Mouse (Mus musculus): ENCODE results near the gene Nkpd1. TPM values are rescaled to one million over a fixed set of nuclear protein-coding genes. Genes with fewer than 3 reads are reported as not detected.

The Nkpd1 gene
- total RNA-seq (2021) = under 1 TPM in 1 of 2 experiments, not detected in 1; 0.17 TPM
- long read RNA-seq, experiment 1 = 0 reads
- long read RNA-seq, experiment 2 = 0 reads

GRCm38 (mm10) chr7:19517652-19518365 is at the start of gene Nkpd1:
TSS of gene Nkpd1 (plus strand) at chr7:19517838.
- DNase-seq = peak; percentile 41 to 61

DNA sequence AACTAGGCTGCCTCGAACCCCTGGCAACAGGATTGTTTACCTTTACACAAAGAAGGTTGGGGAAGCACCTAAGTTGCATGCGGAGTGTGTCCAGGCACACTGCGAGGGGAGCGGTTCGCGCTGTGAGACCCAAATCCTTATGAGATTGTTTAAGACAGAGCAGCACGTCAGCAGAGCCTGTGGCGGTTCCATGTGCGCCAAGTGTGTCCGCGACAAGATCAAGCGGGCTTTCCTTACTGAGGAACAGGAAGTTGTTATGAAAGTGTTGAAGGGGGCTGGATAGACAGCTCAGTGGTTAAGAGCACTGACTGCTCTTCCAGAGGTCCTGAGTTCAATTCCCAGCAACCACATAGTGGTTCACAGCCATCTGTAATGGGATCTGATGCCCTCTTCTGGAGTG is 49.4 kb upstream of the Nkpd1 start:
- no peak for DNase-seq

DNA sequence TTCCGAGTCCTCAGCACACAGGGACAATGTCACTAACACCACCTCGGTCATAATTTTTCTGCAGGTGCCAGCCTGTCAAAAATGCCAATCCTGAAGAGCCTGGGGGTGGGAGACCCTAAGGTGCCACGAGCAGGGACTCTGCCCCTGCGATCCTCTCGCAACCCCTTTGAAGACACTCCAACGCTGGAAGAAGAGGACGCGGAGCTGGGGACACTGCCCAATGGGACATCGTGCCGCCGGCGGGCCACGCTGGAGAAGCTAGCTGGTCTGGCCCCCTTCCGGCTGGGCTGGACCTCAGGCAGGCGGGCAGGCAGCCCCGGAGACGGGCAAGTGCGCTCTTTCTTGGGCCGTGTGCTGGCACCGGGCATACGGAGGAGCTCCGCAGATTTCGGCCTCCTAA is 48.2 kb upstream of the Nkpd1 start:
- DNase-seq = no peak

GRCm38 (mm10) chr7:19470308-19470707 is 47.3 kb upstream of the Nkpd1 start:
- no peak for DNase-seq

GRCm38 (mm10) chr7:19472403-19472802 is 45.2 kb upstream of the Nkpd1 start:
- peak; percentile 54 to 77 for DNase-seq

DNA sequence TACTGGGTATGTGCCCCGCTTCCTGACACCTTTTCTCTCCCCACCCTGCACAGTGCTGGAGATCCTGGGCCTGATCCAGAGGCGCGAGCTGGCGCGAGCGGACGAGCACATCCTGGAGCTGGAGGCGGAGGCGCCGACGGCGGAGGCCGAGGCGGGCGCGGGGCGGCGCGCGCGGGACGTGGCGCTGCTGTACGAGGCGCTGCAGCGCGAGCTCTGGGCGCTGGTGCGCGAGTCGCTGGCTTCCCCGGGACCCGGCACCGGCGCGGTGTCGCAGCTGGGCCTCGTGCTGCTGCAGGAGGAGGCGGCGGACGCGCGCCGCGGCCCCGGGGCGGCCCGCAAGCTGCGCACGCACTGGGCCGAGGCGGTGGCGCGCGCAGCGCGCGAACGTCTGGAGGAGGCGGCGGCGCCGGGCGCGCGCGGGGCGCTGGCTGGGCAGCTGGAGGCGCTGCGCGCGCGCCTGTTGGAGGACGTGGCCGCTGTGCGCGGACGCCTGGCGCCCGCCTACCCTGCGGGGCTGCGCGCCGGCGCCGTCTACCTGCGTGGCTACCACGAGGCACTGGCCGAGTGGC is 43.7 kb upstream of the Nkpd1 start:
- DNase-seq = peak; percentile 87 to 91

- no peak for DNase-seq
Measured at GRCm38 (mm10) chr7:19477084-19477483, 40.6 kb upstream of the Nkpd1 start.

GRCm38 (mm10) chr7:19477624-19478384 is 39.8 kb upstream of the Nkpd1 start:
- peak; percentile 49 to 62 for DNase-seq

DNA sequence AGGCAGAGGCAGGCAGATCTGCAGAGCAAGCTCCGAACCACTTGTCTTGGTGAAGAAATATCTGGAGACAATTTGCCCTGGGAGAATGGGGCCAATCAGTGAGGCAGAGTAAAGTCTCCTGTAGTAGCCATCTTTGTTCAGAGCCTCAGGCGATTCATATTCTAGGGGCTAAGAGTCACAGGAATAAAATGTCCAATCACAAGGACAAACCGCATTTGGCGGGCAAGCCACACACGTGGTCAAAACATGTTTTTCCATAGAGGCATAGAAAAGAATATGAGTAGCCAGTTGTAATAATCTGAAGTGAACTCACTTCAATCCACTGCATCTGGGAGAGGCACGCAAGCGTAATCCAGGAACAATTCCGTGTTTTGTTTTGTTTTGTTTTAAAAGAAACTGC is 34.4 kb upstream of the Nkpd1 start:
- no peak for DNase-seq

GRCm38 (mm10) chr7:19485488-19485887 is 32.1 kb upstream of the Nkpd1 start:
- no peak for DNase-seq

DNA sequence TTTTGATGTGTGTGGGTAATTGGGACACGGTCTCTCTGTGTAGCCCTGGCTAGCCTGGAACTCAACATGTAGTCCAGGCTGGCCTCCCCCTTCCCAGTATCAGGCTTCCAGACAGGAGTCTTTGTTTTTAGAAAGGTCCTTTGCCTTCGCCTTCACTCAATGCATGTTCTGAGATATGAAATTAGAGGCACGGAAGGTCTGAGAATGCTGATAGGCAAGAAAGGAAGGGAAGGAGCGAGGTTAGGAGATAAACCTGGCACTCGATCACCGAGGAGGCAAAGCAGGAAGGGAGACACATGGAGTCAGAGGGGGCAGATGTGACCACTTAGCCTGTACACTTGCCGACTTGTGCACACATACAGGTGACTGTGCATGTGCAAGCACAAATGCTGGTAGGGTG is 31.1 kb upstream of the Nkpd1 start:
- DNase-seq = no peak

- DNase-seq = no peak
Measured at GRCm38 (mm10) chr7:19489525-19489924, 28.1 kb upstream of the Nkpd1 start.

- peak; percentile 77 to 79 for DNase-seq
Measured at GRCm38 (mm10) chr7:19491731-19492130, 25.9 kb upstream of the Nkpd1 start.

DNA sequence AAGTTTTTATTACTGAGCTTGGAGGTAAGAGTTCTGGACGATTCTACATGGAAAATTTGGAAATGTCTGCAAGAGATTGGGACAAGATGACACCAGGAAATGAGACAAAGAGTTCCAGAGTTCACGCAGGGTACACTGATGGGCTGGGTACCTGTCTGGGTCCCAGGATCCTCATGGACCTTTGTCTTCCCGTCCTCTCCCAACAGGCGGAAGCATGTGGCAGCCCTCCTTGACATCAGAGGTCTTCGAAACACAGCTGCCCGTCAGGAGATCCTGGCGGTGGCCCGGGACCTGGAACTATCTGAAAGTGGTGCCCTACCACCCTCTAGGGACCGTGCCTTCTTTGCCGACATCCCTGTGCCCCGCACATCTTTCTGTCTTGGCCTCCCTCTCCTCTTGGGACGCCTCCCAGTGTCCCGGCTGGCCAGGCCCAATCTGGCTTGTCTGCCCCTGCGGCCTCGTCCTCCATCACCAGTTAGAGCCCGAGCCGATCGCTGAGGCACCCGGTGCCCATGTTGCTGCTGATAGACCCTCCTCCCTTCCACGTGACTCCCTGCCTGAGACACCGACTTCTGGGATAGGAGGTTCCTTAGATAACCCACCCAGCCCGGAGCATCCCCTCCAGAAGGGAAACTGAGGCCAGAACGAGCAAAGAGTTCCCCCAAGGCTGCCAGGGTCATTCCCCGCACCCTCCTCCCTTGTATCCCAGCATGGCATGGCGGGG is 22.7 kb upstream of the Nkpd1 start:
- DNase-seq = peak; percentile 51 to 52

GRCm38 (mm10) chr7:19495521-19496213 is 22.0 kb upstream of the Nkpd1 start:
- peak; percentile 86 to 89 for DNase-seq

DNA sequence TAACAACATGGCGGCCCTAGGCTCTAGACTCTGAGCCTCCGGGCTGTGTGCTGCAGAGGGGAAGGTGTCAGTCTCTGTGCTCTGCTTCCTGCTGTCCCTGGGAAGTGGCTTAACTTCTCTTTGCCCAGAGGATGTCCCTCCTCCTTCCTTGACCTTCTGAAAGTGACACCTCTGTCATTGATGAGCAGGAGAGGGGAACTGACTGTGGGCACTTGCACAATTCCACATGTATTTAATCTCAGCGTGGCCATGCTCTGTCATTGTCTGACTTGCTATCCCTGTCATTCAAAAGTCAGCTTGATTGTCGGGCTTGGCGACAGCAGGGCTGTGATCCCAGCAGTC is 21.5 kb upstream of the Nkpd1 start:
- DNase-seq = no peak

- DNase-seq = peak; percentile 64 to 76
Measured at GRCm38 (mm10) chr7:19498326-19498725, 19.3 kb upstream of the Nkpd1 start.

- no peak for DNase-seq
Measured at GRCm38 (mm10) chr7:19500420-19501363, 16.9 kb upstream of the Nkpd1 start.

GRCm38 (mm10) chr7:19501658-19502057 is 16.0 kb upstream of the Nkpd1 start:
- DNase-seq = peak; percentile 81 to 85

- peak; percentile 57 to 78 for DNase-seq
Measured at GRCm38 (mm10) chr7:19503481-19504068, 14.1 kb upstream of the Nkpd1 start.

Measured in adrenal gland, postnatal 36 days (tissue).